Mouse (Mus musculus) layer of hippocampus, adult 18-20 months (tissue): ENCODE results near the gene Efcc1. TPM values are rescaled to one million over a fixed set of nuclear protein-coding genes. Genes with fewer than 3 reads are reported as not detected.
"Not testable (repeated sequence)": the region's sequence is repeated elsewhere in the genome, so short reads cannot be mapped to it uniquely, and the experiment has no call there.

Source experiments
- DNase-seq, 2 experiments: peaks; one replicate each; pipeline ENCODE4 v3.0.0; 2022; ENCODE audit warnings: low spot score in 2 of 2
- total RNA-seq, 2 experiments: library from RNA; stranded (reverse); gene quantifications; 2 replicates each; pipeline ENCODE4 v1.2.3; 2021

Efcc1 gene
- total RNA-seq, 2 experiments from 2014 or later = 3.6 to 5.2 TPM

DNA sequence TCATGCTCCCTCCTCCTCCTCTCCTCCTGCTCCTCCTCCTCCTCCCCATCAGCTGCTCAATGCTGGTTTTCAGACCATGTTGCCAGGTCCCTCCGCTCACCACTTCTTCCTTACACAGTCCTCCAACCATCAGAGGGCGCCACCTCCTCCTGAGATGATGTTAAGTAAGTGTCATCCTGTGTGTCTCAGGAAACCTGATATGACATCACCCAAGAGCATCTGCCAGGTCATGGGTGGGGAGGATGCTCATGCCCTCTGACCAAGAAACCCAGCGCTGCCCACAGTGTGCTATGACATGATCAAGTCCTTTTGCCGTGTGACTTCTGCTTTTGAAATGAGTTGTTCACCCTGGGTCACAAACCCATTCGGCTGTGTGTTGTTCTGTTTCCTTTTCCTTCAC lies 12.1 kb downstream of the Efcc1 start:
- peak in 1 of 2 experiments; percentile 32 for DNase-seq

DNA sequence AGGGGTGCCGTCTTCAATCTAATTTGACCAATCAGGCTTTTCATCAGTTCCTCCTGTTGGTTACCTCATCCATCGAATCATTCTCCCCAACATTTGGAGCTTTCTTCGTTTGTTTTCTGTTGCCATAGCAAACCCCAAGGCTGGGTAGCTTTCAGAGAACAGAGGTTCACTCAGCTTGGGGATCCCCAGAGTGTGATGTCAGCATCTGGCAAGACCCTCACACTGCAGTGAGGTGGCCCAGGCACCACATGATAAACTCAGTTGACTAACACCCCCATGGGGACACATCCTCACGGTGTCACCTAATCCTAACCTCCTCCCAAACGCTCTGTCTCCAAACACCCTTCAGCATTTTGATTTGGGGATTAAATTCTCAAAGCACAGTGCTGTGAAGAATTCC lies 12.6 kb downstream of the Efcc1 start:
- DNase-seq = no peak

DNA sequence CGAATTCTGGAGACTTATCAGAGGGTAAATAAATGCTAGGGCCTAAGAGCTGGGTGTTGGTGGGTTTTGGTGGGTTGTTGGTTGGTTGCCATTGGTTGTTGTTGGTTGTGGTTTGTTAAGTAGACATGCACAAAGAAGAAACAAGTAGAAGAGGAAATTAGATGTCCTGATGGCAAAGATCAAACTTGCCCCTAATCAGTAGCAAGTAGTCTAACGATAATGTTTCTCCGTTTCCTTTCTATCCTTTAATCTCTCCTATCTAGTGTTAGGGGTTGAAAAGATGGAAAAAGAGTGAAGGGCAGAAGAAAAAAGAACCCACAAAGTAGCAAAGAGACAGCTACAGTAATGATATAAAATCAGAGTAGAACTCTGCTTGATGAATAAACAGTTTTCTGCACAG lies 14.0 kb downstream of the Efcc1 start:
- no peak for DNase-seq

DNA sequence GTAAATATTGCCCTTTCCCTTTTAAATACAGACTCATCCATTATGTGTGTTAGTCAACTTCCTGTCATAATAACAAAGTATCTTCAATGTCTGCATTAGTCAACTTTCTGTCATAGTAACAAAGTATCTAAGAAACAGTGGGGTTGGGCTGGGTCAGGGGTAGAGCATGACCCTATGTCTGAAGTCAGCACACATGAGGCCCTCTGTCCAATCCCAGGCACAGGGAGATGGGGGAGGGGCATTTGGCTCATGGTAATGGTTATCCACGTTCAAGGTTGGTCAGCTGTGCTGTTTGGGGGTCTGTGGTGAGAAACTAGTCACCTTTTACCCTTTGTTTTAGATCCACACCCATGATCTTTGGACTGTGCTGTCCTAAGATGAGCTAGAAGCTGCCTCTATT lies 14.6 kb downstream of the Efcc1 start:
- no peak for DNase-seq

DNA sequence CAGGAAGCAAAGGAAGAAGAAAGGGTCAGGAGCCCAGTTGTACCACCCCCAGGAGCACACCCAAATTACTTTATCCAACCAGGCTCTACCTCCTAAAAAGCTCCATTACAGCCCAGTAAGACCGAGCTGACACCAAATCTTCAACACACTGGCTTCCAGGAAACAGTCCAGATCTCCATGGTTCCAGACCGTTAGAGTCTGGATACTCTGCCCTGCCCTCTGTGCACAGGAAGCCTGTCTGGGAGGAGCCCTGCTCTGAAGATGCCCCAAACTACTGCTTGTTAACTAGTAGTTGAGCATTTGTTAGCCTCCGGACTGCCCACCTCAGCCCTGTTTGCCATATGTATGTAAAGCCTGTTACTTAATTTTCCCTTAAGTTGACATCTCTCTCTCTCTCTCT lies 15.4 kb downstream of the Efcc1 start:
- DNase-seq = no peak

DNA sequence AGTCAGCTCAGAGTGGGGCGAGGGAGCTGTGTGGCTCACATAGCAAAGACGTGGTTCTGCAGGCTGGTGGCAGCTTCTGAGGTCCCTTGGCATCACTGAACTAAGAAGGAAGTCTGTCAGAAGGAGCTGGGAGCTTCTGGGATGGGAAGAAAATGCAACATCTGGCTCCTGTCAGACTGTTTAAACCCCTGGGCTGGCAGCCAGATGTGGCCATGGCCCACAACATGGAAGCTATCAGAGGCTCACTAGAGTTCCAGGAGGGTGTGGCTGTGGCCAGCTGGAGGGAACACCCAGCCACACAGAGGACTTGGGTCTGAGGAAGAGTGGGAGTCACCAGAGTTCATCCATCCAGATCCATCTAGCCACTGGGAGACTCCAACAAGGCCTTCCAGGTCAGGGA lies 16.2 kb downstream of the Efcc1 start:
- no peak for DNase-seq

DNA sequence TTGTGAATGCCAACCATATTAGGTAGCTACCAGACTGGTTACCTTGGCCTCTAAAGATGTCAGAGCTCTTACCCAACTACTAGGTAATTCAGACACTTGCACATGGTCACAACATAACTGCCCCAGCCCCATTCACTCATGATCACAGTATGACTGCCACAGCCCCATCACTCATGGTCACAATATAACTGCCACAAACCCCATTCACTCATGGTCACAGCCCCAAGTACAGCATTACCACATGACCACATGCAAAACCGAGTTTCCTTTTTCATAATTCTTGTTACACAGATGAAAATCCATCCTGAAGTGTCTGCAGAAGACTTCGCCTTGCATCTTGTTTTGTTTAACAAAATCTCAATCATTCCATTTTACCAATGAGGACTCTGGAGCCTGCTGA lies 17.4 kb downstream of the Efcc1 start:
- no peak for DNase-seq

DNA sequence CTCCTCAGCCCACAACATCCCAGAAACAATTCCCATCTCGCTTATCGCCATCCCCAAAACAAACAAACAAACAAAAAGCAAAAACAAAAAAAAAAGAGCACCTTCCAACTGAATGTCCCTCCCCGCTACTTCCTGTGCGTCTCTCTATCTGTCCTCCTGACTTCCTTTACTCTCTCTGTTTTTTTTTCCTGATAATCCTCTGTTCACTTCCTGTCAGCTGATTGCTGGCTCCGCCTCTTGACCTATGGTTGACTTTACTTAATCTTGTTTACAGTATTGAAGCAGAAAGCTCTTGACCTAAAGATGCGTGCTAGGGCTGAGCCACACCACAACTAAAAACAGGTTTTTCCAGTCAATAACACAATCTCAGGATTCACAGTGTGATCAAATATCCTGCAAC lies 17.9 kb downstream of the Efcc1 start:
- DNase-seq = no peak

DNA sequence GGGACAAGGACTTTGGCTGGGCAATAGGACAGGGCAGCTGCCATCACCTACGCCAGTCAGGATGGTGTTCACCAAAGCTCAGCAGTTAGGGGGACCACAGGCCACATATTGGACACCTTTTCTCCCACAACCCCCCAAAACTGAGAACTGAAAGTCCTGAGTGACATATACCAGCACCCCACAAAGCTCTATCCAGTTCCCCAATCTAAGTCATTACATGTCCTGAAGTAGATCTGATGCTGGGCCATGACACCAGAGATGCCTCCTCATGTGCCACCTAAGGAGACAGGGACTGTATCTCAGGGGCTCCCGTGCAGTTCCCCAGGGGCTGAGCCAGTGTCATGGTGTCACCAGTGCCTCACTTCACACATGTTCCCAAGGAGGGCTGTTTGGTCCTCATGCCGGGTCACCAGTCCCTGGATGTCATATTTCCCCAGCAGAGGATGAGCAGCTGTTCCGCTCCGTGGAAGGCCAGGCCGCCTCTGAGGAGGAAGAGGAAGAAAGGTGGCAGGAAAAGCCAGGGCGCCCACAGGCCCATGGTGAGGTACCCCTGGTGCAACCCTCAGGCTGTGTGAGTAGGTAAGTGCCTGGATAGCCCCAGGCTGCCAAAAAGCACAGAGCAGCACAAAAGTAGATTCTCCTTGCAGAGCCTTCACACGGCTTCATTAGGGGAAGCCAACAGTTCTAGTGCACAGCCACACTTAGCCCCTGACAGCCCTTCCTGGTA lies 19.7 kb downstream of the Efcc1 start:
- DNase-seq = no peak

DNA sequence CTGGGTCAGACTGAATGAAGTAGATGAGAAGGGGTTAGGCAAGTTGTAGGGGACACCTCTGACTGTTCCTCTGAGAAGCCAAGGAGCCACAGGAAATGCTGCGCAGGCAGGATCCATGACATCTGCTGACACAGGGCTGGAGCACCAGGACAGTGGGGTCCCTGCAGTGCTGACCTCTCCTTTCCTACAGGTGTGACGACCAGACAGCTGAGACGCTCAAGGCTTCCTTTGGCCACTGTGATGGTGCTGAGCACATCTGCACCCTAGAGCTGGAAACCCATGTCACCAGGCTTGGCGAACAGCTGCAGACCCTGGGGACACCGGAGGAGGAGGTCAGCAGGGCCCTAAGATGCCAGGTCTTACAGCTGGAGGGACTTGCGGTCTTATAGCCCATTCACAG lies 20.9 kb downstream of the Efcc1 start:
- DNase-seq = no peak

DNA sequence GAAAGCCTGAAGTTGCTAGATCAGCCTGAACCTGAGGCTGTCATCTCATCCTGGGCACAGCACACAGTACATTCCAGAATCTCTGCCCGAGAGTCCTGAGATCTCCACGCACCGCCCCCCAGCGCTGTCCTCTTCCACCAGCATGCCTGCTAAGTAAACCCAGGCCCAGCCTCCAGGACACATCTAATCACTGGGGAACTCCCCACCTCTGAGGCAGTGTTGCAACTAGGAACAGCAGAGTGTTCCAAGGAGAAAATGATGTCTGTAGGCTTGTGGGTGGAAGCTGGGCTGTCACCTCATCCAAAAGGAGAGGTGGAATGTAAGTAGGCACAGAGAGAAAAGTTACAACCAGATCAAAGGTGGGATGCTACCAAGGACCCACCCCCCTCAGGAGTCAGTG lies 24.5 kb downstream of the Efcc1 start:
- no peak for DNase-seq

DNA sequence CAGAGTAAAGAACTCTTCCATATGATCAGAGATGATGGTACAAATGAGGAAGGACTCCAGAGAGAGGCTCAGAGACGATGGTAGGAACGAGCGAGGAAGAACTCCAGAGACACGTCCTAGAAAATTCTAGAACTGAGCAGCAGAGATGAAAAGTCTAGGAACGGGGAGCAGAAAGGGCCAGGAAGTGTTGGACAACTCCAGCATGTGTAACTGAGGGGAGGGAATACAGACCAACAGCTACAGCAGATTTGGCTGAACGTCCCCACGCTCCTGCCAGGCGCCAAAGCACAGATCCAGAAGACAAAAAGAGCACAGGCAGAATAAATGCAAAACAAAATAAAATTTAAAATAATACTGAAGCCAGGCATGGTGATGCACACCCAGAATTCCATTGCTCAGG lies 26.2 kb downstream of the Efcc1 start:
- no peak for DNase-seq

DNA sequence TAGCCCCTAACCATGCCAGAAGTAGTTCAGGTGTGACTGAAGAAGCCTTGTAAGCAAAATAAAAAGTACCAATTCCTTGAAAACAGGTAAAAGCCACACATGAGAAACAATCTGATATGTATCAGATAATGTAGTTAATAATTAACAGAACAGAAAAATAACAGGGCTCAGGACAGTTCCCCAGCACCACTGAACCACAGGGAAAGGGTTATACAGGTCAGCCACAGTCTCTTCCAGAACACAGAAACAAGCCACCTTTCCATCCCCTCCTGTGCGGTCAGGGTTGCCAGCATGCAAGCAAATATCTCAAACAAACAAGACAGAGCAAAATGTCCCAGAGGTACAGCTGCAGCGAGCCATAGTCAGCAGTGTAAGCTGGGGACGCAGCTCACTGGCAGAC lies 28.7 kb downstream of the Efcc1 start:
- no peak for DNase-seq

DNA sequence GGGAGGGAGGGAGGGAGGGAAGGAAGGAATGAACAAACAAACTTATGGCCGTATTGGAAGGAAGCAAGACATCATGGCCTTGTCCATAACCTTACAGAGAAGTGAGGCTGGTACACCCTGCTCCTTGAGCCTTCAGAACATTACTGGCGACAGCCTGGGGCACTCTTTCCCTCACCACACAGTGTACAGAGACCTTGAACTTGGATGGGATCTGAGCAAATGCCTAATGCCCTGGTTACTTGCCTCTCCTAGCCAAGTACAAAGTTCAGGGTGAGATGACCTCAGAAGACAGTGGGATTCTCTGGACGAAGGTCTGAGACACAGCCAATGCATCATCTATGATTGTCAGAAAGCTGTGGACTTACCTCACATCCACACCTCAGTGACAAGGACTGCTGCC lies 29.2 kb downstream of the Efcc1 start:
- DNase-seq = no peak

DNA sequence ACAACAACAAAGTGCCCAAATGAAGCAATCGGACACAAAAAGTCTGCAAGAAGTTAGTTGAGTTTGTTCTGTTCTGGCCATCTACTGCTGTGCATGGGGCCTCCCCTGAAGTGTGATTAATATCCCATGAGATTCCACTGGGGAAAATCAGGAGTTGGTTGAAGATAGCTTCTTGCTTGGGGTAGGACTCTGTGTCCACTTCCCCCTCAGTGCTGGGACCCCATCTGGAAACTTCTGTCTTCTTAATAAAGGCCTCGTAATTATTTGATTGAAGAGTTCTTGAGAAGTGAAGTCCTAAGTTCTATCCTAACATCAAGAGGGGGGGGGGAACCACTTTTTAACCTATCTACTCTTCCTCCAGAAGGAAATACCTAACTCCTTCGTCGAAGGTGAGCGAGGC lies 31.5 kb downstream of the Efcc1 start:
- DNase-seq = no peak

DNA sequence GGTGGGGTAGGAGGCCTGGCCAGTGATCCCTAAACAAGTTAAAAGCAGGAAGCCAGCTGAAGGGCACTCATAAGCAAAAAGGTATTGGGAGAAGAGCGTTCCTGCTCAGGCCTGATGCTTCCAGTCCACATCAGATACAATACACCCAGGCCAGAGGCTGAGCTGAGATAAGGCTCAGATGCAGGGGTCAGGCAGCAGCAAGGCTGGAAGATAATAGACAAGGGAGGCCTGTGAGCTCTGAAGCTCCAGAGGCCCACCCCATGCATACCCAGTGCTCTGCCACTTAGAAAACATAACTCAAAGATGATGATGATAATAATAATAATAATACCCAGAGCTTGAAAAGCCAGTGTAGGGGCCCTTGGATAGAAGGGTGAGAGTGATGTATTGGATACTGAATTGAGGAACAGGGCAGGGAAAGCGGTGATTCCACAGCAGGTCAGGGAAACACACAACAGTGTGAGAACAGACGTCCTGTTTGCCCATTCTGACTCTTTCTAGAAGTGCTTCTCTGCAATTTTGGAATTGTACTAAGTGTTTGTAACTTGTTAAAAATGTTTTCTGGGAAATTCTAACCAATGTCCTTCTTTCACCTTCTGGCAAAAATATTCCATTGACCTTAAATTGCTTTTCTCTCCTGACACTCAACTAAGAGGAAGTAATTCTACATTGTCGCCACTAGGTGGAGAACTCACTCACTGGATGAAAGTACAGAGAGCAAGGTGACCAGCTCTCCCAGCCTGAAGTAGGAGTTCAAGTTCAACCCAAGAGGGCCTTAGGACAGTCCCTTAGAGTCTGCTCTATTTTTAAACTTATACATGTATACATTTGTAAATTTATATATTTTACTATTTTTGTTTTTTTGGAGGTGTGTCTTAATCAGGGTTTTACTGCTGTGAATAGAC lies 33.0 kb downstream of the Efcc1 start:
- DNase-seq = peak in 1 of 2 experiments; percentile 24

DNA sequence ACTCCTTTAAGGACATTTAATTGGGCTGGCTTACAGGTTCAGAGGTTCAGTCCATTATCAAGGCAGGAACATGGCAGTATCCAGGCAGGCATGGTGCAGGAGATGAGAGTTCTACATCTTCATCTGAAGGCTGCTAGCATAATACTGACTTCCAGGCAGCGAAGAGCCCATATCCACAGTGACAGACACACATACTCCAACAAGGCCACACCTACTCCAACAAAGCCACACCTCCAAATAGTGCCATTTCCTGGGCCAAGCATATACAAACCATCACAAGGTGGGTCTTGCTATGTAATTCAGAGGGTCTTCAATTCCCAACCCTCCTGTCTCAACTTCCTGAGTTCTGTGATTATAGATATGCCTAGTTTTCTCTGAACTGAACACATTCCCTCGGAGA lies 33.6 kb downstream of the Efcc1 start:
- not testable (repeated sequence) for DNase-seq

DNA sequence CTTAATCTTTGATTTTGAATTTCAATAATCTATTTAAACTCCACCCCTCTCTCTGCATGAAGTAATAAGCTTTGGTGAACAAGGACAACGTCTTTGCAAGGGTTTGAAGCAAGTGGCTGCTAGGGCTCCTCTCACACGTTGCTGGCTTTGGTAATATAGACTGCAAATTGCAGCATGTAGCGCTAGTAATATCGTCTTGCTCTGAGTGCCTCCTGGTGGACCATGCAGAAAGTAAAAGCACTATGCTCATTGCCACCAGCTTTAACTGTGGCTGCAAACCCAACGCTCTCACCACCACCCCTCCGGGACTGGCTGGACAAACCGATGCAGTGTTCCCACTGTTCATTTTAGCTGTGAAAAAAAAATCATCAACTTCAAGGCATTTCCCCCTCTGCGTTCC lies 40.0 kb downstream of the Efcc1 start:
- peak in 1 of 2 experiments; percentile 12 for DNase-seq

DNA sequence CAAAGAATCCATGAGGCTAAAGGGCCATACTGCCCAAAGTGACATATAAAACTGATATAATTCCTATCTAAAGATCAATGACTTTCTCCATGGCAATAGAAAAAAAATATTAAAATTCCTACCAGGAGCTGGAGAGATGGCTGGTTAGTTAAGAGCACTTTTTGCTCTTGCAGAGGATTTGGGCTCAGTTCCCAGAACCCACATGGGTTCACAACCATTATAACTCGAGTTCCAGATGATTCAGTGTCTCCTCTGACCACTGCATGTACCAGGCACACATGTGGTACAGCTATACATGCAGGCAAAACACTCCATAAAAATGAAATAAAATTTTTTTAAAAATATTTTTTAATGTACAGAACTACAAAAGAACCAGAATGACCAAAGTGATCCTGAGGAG lies 43.8 kb downstream of the Efcc1 start:
- DNase-seq = no peak

DNA sequence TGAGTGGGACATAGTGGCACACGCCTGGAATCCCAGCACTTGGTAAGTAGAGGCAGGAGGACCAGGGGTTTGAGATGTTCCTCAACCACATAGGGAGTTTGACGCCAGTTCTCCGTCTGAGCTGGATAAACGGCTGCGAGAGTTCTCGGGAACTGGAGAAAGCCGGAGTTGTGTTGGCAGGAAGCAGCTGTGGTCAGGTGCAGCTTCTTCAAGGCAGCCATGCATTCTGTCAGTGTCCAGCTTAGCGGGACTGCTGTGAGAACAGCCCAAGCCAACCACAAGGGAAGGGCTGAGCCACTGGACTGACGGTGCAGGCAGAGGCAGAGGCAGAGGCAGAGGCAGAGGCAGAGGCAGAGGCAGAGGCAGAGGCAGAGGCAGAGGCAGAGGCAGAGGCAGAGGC lies 44.2 kb downstream of the Efcc1 start:
- DNase-seq = no peak

DNA sequence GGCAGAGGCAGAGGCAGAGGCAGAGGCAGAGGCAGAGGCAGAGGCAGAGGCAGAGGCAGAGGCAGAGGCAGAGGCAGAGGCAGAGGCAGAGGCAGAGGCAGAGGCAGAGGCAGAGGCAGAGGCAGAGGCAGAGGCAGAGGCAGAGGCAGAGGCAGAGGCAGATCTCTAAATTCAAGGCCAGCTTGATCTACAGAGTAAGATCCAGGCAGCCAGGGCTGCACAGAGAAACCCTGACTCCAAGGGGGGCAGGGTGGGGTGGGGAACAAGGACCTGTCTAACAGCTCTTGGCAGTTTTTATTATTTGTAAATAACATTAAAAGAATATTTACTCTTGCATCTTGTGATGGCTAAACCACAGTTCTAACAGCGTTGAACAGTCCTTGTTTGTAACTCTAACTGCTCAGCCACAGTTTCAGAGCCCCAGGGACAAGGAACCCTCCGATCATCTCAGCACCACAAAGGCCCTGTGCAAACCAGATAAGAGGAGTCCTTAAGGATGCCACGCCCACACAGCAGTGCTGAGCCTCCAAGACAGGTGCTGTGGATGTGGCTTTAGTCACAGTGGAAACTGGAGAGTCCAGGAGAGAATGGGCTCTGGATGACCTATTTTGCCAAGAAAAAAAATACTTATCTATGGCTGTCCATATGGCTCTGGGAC lies 45.0 kb downstream of the Efcc1 start:
- no peak for DNase-seq

DNA sequence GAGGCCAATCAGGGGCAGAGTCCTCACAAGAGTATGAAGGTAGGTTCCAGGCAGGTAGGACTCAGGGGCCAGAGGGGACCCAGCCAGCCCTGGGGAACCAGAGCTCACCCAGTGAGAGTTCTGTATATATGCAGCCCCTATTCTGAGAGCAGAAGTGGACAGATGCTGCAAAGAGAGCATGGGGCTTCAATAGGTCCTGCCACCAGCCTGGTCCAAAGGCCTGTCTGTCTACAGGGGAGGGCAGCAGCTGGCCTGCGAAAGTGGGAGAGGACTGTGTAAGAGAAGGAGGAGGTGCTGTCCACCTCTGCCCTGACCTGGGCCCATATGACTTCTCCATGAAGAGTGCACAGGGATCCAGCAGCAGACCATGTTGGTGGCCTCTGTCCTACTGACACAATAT lies 46.0 kb downstream of the Efcc1 start:
- no peak for DNase-seq
